In the genomic region with DNA sequence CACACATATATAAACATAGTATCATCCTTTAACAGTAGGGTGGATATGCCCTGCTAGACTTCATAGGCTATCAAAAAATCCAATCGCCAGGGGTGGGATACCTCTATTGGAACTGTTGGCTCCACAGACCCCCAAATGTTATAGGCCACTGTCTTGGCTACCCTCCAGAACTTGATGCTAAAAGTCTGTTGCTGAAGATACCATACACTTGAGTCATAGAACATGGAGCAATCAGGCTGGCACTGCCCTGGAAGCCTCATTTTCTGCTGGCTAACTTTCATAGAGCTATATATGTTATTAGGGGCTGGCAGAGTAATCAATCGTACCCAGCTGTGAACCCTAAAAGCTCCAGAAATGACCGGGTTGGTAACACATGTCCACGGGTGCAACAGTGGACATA, we compare ENCODE assay signal across 22 mouse cellular contexts. TPM values are rescaled to one million over a fixed set of nuclear protein-coding genes. Genes with fewer than 3 reads are reported as not detected.
DNase-seq lines count a peak whose midpoint lies in the region; ATAC-seq and TF ChIP-seq lines count a peak whose summit lies in the region.
"Had no signal": no experiment of that assay in that cellular context is flagged by ENCODE, and none has a peak within 500 bp of the region (broad histone marks: within the 10 kb centered on the region; RNA-seq: fewer than 3 reads in every experiment).

No protein-coding gene starts in this region.

- peak; percentile 6 for DNase-seq in lung, postnatal 0 days (ENCODE audit: low spot score)
- no peak for DNase-seq in lung, postnatal 4 days
- DNase-seq in Muller cell, postnatal 12 days (ENCODE audit: inconsistent ontology term), result peak; percentile 13
- DNase-seq in left cerebral cortex, adult 18-20 months (ENCODE audit: low spot score in 2 of 2), result no peak
- no peak for DNase-seq in retina, embryonic 14.5 days (ENCODE audit: low spot score)
- DNase-seq in right cerebral cortex, postnatal 14 days, result no peak
- DNase-seq: adrenal gland, adult 8-10 months; adrenal gland, postnatal 14 days; B cell, adult 2 months; cerebellum, adult 11-12 months; cerebellum, adult 2 months; cerebellum, adult 9-10 months; cerebellum, postnatal 10 days; cerebellum, postnatal 25 days; forebrain, postnatal 0 days had no signal

- no peak overlapping the region for H3ac ChIP-seq in C2C12 (ENCODE audit: control insufficient read depth, insufficient read length, low read depth)

- no peak for ATAC-seq in lung, postnatal 0 days
- ATAC-seq: activated CD4-positive, CD25-positive, alpha-beta regulatory T cell, adult 4 months; forebrain, embryonic 13.5 days; forebrain, embryonic 15.5 days; Patski had no signal

- no peak overlapping the region for H3K4me3 ChIP-seq in lung, postnatal 0 days (ENCODE audit: low read depth, low read length)
- no peak overlapping the region for H3K4me3 ChIP-seq in C2C12 (ENCODE audit: insufficient read depth, poor library complexity, severe bottlenecking)
- H3K4me3 ChIP-seq: embryonic facial prominence, embryonic 10.5 days; embryonic facial prominence, embryonic 12.5 days; forebrain, embryonic 13.5 days; forebrain, embryonic 15.5 days had no signal

- H3K4me1 ChIP-seq in lung, postnatal 0 days (ENCODE audit: insufficient read depth, low read depth, low read length), result no peaks in the 10 kb centered on the region
- H3K4me1 ChIP-seq: embryonic facial prominence, embryonic 10.5 days; embryonic facial prominence, embryonic 12.5 days had no signal

- H3K9me3 ChIP-seq in lung, postnatal 0 days (ENCODE audit: low read length), result no peaks in the 10 kb centered on the region
- H3K9me3 ChIP-seq: embryonic facial prominence, embryonic 10.5 days; embryonic facial prominence, embryonic 12.5 days; forebrain, embryonic 13.5 days; forebrain, embryonic 15.5 days had no signal

- no peaks in the 10 kb centered on the region for H3K36me3 ChIP-seq in lung, postnatal 0 days (ENCODE audit: insufficient read depth, low read length)
- H3K36me3 ChIP-seq in C2C12 (ENCODE audit: control insufficient read depth, insufficient read depth), result no peaks in the 10 kb centered on the region
- H3K36me3 ChIP-seq: embryonic facial prominence, embryonic 10.5 days; embryonic facial prominence, embryonic 12.5 days; forebrain, embryonic 15.5 days had no signal

- no peak overlapping the region for H3K27ac ChIP-seq in lung, postnatal 0 days (ENCODE audit: low read length)
- H3K27ac ChIP-seq: embryonic facial prominence, embryonic 10.5 days; embryonic facial prominence, embryonic 12.5 days; forebrain, embryonic 13.5 days; forebrain, embryonic 15.5 days had no signal

- H3K9ac ChIP-seq in lung, postnatal 0 days (replicated peaks; ENCODE audit: low read depth), result no peak overlapping the region
- H3K9ac ChIP-seq: embryonic facial prominence, embryonic 12.5 days; forebrain, embryonic 13.5 days; forebrain, embryonic 15.5 days; forebrain, postnatal 0 days had no signal

- no peak for TF ChIP-seq CTCF in lung, postnatal 0 days (IDR thresholded peaks at IDR 0.05)
- TF ChIP-seq CTCF in C2C12 (IDR thresholded peaks at IDR 0.05; ENCODE audit: control insufficient read depth, insufficient read depth, insufficient read length), result no peak

- WGBS in lung, postnatal 0 days, result 61% methylated on average over 4 of the region's 4 CpGs

- TF ChIP-seq EP300 in lung, postnatal 0 days (IDR thresholded peaks at IDR 0.05), result no peak

- no peaks in the 10 kb centered on the region for H3K27me3 ChIP-seq in lung, postnatal 0 days (replicated peaks; ENCODE audit: insufficient read depth, low read length)
- peaks cover 27% of the 10 kb centered on the region for H3K27me3 ChIP-seq in C2C12 (ENCODE audit: control insufficient read depth, insufficient read depth, insufficient read length)
- H3K27me3 ChIP-seq: embryonic facial prominence, embryonic 12.5 days; forebrain, embryonic 13.5 days; forebrain, embryonic 15.5 days; Patski had no signal

- H3K79me3 ChIP-seq in C2C12 (ENCODE audit: low read depth), result no peaks in the 10 kb centered on the region

- no peaks in the 10 kb centered on the region for H3K79me2 ChIP-seq in C2C12 (ENCODE audit: control insufficient read depth, insufficient read depth)

- H3K4me2 ChIP-seq in lung, postnatal 0 days (replicated peaks; ENCODE audit: low read depth, low read length), result no peak overlapping the region
- H3K4me2 ChIP-seq: embryonic facial prominence, embryonic 12.5 days; forebrain, embryonic 13.5 days; forebrain, embryonic 15.5 days had no signal

TF ChIP-seq in C2C12, 6 proteins besides CTCF, POLR2A, EP300 and RAD21:
- TF ChIP-seq USF1 (IDR thresholded peaks at IDR 0.05; ENCODE audit: low read depth) (no peak), CEBPB (IDR thresholded peaks at IDR 0.05; ENCODE audit: low read depth) (peak; percentile 27), MYOG (IDR thresholded peaks at IDR 0.05; ENCODE audit: control insufficient read depth, extremely low read depth, insufficient read length) (no peak)

RNA-seq across cellular contexts. Expression of a gene that starts 32.4 kb away (rescaled TPM):
- polyA plus RNA-seq in lung, postnatal 0 days (2015; fragmentation: Nextera tagmentation; extraction: Ambion mirVana), result 1.3 and 1.5 TPM in 2 replicates
- not detected for polyA plus RNA-seq in C2C12 (2012; fragmentation: generic; extraction: Trizol)
- total RNA-seq in left cerebral cortex, adult 18-20 months (2021), result 1 to 10 TPM in 1 of 2 experiments, under 1 TPM in 1; 0.95 to 1.4 TPM

Comparison
In these comparisons a context has a peak if more than half of its experiments do, and no peak if none do; other contexts are left out.
1. DNase-seq: peak in lung, postnatal 0 days (single experiment) and Muller cell, postnatal 12 days (single experiment); none in lung, postnatal 4 days (0 of 2), left cerebral cortex, adult 18-20 months (0 of 2), retina, embryonic 14.5 days (single experiment) and right cerebral cortex, postnatal 14 days (single experiment).